Mouse (Mus musculus): ENCODE measurements around the gene Col3a1.

- TF ChIP-seq CTCF (IDR thresholded peaks at IDR 0.05) (no peak), EP300 (IDR thresholded peaks at IDR 0.05) (no peak)
Measured at GRCm38 (mm10) chr1:45320861-45321260, 9.5 kb downstream of the Col3a1 start.

All from lung, postnatal 0 days (tissue).